Mouse (Mus musculus): ENCODE results near the gene 2410131K14Rik.

Gene 2410131K14Rik

DNA sequence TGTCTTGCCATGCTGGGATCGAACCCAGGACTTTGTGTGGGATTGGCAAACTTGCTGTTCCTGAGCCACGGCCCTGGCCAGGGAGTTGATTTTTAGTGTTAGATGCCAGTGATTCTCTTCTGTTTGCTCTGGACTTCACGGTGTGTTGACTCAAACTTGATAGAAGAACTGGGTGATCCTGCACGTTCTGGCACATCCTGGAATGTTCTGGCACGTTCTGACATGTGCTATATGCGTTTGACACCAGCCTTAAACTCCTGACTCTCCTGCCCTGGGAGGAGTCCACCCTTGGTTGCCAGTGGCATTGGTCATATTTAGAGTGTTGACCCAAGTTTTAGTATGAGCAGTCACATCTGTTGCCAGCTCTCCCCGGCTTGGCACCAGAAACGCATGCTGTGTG, 17.4 kb downstream of the 2410131K14Rik start:
- DNase-seq, result no peak

DNA sequence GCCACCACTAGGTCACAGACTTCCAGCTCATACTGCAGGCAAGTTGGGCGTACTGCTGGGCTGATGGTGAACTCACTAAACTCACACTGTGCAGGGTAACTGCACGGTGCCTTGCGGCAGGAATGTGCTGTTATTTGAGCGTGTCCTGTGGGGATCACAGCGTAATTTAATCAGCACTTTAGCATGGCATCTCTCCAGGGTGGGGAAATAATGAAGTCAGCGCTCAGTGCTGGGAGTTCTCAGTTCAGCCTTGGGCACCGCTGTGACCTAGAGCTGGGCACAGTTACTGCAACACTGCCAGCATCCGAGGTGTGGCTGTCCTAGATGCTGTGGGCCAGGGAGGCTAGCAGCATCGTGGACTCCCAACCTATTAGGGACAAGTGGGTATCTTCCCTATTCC, 19.3 kb downstream of the 2410131K14Rik start:
- DNase-seq, result no peak

DNA sequence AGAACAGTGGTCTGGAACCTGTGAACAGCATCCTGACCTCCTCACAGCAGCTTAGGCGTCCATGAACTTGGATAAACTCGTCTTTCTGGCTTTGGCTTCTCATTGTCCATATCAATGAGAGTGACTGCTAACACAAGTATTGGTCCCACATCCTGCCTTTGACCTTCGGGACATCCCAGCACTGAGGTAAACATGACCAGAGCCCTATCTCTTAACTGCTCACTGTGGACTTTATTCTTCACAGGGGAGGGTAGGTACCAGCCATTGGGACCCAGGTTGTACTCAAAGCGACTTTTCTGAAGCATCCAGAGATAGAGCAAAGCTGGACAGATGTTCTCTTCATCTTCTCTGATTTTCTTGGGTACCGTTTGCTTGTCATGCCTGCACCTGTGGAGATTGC, 20.3 kb downstream of the 2410131K14Rik start:
- DNase-seq, result no peak

DNA sequence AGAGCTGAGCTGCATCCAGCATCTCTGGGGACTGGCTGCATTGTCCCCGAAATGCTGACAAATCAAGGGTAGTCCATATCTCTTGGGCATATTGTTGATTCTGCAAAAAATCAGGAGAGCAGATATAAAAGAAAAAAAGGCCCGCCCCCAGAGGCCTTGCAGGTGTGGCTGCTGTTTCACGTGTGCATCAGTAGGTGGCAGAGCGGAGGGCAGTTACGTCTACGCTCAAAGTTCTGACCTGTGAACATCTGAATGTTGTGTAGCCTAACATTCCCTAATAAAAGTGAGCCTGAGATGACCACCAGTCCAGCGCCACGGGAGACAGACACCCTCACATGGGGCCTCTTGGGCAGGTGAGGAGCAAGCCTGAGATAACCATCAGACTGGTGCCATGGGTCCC, 21.3 kb downstream of the 2410131K14Rik start:
- no peak for DNase-seq

- DNase-seq, result peak; percentile 86
Measured at GRCm38 (mm10) chr5:118268987-118269386, 24.0 kb downstream of the 2410131K14Rik start.

DNA sequence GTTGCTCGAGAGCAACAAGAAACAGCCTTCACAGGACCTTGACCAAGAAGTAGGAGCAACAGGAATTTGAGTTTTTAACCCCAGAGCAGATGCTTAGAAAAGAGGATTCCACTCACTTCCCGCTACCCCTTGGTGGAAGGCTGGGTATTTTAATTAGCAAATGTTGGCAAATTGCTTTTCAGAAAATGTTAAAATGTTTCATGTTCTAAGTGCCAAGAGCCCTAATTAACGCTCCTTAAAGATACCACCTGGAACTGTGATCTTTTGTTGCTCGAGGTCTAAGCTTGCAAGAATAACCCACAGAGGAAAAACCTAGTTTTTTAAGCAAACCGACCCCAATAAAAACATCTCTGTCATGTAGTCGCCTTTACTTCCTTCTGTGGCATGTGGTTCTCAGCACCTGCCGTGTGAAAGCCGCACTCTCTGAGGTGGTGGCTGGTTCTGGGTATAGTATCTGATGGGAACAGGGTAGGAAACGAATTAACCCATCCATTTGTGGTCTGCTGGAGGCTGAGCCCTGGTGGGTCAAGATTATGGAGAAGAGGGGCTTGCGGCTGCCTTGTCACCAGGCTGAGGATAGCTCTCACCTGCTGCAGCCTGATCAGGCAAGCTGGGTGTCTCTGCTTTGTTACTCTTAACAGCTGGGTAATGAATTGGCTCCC, 26.6 kb downstream of the 2410131K14Rik start:
- DNase-seq, result no peak

DNA sequence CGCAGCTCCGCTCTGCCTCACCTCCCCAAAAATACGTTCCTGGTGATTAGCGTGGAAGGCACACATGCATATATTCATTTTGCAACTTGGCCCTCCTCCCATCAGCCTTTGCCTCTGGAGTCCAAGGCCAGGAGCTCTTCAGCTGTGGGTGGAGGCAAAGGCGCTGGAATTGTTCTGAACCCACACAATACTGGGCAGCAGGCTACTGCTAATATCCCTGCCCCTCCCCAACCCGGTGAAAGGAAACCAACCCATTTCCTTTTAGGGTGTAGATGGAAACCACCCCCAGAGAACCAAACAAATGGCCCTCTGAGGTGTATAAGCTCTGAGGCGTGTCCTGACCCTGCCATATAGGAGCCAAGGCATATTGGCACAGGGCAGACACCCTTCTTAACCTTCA, 28.4 kb downstream of the 2410131K14Rik start:
- DNase-seq, result no peak

GRCm38 (mm10) chr5:118274546-118274945, 29.5 kb downstream of the 2410131K14Rik start:
- DNase-seq, result no peak

GRCm38 (mm10) chr5:118276281-118276680, 31.3 kb downstream of the 2410131K14Rik start:
- no peak for DNase-seq

- DNase-seq, result no peak
Measured at GRCm38 (mm10) chr5:118276711-118277110, 31.7 kb downstream of the 2410131K14Rik start.

- no peak for DNase-seq
Measured at GRCm38 (mm10) chr5:118277741-118278495, 32.9 kb downstream of the 2410131K14Rik start.

GRCm38 (mm10) chr5:118291453-118291852, 46.4 kb downstream of the 2410131K14Rik start:
- no peak for DNase-seq

DNA sequence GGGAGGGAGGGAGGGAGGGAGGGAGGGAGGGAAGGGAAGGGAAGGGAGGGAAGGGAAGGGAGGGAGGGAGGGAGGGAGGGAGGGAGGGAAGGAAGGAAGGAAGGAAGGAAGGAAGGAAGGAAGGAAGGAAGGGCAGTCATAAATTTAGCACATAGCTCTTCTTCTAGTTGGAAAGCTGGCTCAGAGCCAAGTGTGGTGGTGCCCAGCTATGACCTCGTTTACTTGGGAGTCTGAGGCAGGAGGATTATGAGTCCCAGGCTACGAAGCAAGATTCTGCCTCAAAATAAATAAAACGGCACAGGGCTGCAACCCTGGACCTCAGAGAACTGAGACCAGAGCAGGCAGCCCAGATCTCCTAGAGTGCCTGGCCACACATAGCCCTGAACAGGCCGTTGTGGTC, 47.4 kb downstream of the 2410131K14Rik start:
- no peak for DNase-seq

DNA sequence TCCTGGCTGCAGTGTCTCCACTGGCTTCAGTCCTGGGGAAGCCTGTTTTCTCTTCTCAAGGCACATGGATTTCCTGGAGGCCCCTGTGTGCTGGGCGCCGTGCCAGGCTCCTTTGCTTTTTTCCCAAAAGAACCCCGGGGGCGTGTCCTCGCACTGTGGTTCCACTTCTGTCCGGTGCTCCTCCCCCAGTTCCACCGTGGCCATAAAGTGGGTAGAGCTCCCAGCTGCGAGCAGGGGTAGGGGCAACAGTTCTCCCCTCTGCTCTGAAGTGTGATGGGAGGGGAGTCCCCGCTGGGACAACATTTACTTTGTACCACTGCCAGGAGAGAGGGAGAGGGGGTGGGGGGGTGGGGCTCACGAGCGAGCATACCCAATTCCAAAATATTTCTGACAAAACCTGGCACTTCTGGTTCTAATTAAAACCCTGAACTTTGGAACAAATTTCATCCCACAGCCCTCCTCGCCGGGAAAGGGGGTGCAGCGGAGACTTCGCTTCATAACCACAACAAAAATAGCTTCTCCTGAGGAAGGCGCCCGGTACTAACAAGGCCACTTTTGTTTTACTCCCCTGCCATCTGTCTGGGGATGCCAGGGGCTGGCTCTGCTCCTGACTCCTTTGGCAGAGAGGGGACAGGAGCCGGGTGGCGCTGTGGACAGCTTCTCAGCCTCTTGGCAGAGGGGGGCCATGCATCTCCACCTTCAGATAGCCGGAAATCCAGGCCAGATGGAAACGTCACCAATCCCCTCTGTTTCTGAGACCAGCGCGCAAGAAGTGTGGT, 49.2 kb downstream of the 2410131K14Rik start:
- peak; percentile 72 for DNase-seq

- DNase-seq, result no peak
Measured at GRCm38 (mm10) chr5:118294865-118295258, 49.8 kb downstream of the 2410131K14Rik start.

DNA sequence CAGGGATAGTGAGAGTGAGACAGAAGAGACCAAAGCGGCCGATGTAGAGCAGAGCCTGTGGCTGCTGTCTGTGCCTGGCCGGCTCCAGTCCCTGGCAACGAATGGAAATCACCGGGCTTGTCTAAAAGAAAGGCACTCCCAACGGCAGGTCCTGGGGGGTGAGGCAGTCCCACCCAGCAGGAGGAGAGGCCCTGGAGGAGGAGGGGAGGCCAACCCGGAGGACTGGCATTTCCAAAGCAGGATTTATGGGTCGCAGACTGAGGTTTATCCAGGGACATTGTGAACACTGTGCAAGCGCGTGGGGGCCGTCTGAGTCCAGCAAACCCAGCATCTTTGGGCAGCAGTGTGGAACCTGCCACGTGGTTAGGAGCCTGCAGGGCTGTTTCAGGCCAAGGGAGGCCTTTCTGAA, 52.3 kb downstream of the 2410131K14Rik start:
- no peak for DNase-seq

- DNase-seq, result no peak
Measured at GRCm38 (mm10) chr5:118299720-118300400, 54.8 kb downstream of the 2410131K14Rik start.

DNA sequence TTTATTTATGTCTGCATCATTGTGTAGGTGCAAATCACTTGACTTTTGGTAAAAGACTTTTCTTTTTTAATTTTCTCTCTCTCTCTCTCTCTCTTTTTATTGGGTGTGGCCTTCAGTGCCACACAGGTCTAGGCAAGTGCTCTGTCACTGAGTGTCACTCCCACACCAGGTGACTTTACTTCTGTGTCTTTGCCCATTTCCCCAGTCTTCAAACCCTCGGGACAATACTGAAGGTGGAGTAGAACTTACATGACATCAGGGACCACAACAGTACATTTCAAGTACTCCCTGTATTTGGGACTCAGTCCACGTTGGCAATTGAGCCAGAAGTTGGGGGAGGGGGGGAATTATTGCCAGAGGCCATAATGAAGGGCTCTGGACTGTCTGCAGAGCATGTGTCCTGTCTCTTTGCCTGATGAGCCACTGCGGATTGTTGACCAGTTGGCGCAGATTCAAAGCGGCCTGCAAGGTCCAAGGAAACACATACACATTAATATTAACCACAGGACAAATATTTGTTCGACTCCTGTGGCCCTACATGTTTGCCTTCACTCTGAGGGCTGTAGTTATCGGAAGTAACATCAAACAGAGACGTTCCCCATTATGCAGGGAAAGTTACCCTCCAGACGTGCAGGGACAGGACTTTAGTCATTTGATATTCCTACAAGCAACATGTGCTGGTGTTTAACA, 57.6 kb downstream of the 2410131K14Rik start:
- DNase-seq, result no peak

DNA sequence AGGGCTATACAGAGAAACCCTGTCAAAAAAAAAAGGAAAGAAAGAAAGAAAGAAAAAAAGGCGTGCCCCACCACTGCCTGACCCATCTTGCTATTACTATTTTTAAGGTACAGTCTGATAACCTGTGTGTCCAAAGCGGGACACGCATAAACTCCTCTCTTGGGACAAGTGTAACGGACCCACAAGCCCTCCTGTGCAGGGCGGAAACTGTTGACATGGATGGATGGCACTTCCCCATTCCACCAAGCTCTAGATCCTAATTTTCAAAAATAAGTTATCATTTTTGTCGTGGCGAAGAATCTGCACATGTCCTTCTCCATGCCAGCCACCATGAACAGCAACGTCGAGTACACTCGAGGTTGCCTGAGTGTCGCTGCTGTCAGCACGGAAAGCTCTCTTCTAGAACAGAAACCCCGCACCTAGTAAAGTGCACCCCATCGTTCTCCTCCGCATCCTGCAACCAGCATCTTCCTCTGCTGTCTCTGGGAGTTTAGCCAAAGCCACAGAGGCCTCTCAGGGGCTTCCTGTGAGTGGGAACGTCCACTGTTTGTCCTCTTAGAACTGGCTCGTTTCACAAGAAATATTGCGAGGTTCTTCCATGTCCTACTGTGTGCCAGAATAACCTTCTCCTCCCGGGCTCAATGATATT, 60.1 kb downstream of the 2410131K14Rik start:
- no peak for DNase-seq

GRCm38 (mm10) chr5:118310389-118310788, 65.4 kb downstream of the 2410131K14Rik start:
- no peak for DNase-seq

GRCm38 (mm10) chr5:118311251-118311650, 66.2 kb downstream of the 2410131K14Rik start:
- DNase-seq, result no peak

- DNase-seq, result no peak
Measured at GRCm38 (mm10) chr5:118313766-118314165, 68.7 kb downstream of the 2410131K14Rik start.
